Mouse (Mus musculus) CH12.LX (cell line): ENCODE measurements around the gene Asb10.

Experiments
- CHD2 ChIP-seq: IDR thresholded peaks from 2 replicates; pipeline ENCODE4 v1.6.1; 2011; ENCODE audit warnings: low read length, improper control_type of control experiment
- CTCF ChIP-seq, 2 experiments: IDR thresholded peaks in 1 of 2; conservative IDR thresholded peaks in 1 of 2; 2 replicates each; pipeline ENCODE4 v1.5.1; 2011 to 2012; ENCODE audit warnings: low read depth in 2 of 2, low read length in 2 of 2, improper control_type of control experiment in 1 of 2, inconsistent platforms in 1 of 2, mild to moderate bottlenecking in 1 of 2, moderate library complexity in 1 of 2
- EP300 ChIP-seq: IDR thresholded peaks from 2 replicates; pipeline ENCODE4 v1.6.1; 2011; ENCODE audit warnings: low read length, improper control_type of control experiment
- GABPA ChIP-seq: IDR thresholded peaks from 2 replicates; pipeline ENCODE4 v1.6.1; 2012; ENCODE audit warnings: low read depth, low read length, improper control_type of control experiment, inconsistent platforms; ENCODE audit not compliant: insufficient replicate concordance
- MAFK ChIP-seq: IDR thresholded peaks from 2 replicates; pipeline ENCODE4 v1.6.1; 2011; ENCODE audit warnings: low read length, improper control_type of control experiment; ENCODE audit not compliant: insufficient replicate concordance
- MAX ChIP-seq: IDR thresholded peaks from 2 replicates; pipeline ENCODE4 v1.6.1; 2011; ENCODE audit warnings: low read length, improper control_type of control experiment
- MAZ ChIP-seq: IDR thresholded peaks from 2 replicates; pipeline ENCODE4 v1.6.1; 2012; ENCODE audit warnings: low read depth, mild to moderate bottlenecking, inconsistent platforms, low read length, improper control_type of control experiment, moderate library complexity
- MEF2A ChIP-seq: IDR thresholded peaks from 2 replicates; pipeline ENCODE4 v1.6.1; 2014; ENCODE audit warnings: low read depth, mild to moderate bottlenecking, inconsistent platforms, low read length, improper control_type of control experiment, borderline replicate concordance
- POLR2A ChIP-seq: IDR thresholded peaks from 2 replicates; pipeline ENCODE4 v1.6.1; 2011; ENCODE audit warnings: low read depth, mild to moderate bottlenecking, improper control_type of control experiment, low read length
- UBTF ChIP-seq: IDR thresholded peaks from 2 replicates; pipeline ENCODE4 v1.6.1; 2012; ENCODE audit warnings: low read depth, mild to moderate bottlenecking, inconsistent platforms, low read length, improper control_type of control experiment, moderate library complexity
- USF1 ChIP-seq: IDR thresholded peaks from 2 replicates; pipeline ENCODE4 v1.6.1; 2014; ENCODE audit warnings: low read depth, mild to moderate bottlenecking, inconsistent platforms, low read length, improper control_type of control experiment
- ZMIZ1 ChIP-seq: IDR thresholded peaks from 2 replicates; pipeline ENCODE4 v1.6.1; 2012; ENCODE audit warnings: low read depth, mild to moderate bottlenecking, inconsistent platforms, low read length, improper control_type of control experiment
- ZNF384 ChIP-seq: IDR thresholded peaks from 2 replicates; pipeline ENCODE4 v1.6.1; 2012; ENCODE audit warnings: low read depth, low read length, improper control_type of control experiment, inconsistent platforms

- TF ChIP-seq ZMIZ1 (no peak), MAFK (no peak), MEF2A (no peak), MAZ (no peak), CTCF (conservative IDR thresholded peaks at IDR 0.05 in 1 of 2, IDR thresholded peaks at IDR 0.05 in 1 of 2; ENCODE audit: low read depth in 2 of 2, low read length in 2 of 2) (no peak), EP300 (no peak), ZNF384 (no peak), UBTF (no peak), POLR2A (no peak), GABPA (no peak), MAX (no peak), USF1 (no peak), CHD2 (no peak)
These were observed 17.0 kb downstream of the Asb10 start for GRCm38 (mm10) chr5:24523806-24524205.
